Mouse (Mus musculus) MEL (cell line): ENCODE measurements around the gene Tax1bp3. TPM values are rescaled to one million over a fixed set of nuclear protein-coding genes. Genes with fewer than 3 reads are reported as not detected.

ENCODE experiments used
- DNase-seq: peaks from one replicate; pipeline ENCODE4 v3.0.0; 2011; ENCODE audit warnings: low read depth, low spot score
- H3K27ac ChIP-seq: 2 replicates; pipeline ENCODE4 v1.5.1; 2012; ENCODE audit warnings: low read depth, mild to moderate bottlenecking, control low read depth, low read length, moderate library complexity; ENCODE audit not compliant: control insufficient read depth
- H3K27me3 ChIP-seq, 2 experiments: fragments of 150-350 bp in 1 of 2; sonication (generic) in 1 of 2; 2 replicates each; pipeline ENCODE4 v1.6.1; 2012; ENCODE audit warnings: low read length in 2 of 2, mild to moderate bottlenecking in 2 of 2, improper control_type of control experiment in 1 of 2, moderate library complexity in 1 of 2; ENCODE audit not compliant: insufficient read depth in 2 of 2, control insufficient read depth in 1 of 2
- H3K36me3 ChIP-seq, 2 experiments: 2 replicates each; pipeline ENCODE4 v1.6.1; 2012 to 2014; ENCODE audit warnings: low read length in 2 of 2, improper control_type of control experiment in 1 of 2, inconsistent platforms in 1 of 2, mild to moderate bottlenecking in 1 of 2; ENCODE audit not compliant: insufficient read depth in 2 of 2, control insufficient read depth in 1 of 2
- H3K4me1 ChIP-seq, 2 experiments: fragments of 150-350 bp in 1 of 2; sonication (generic) in 1 of 2; 2 replicates each; pipeline ENCODE4 v1.6.1; 2012; ENCODE audit warnings: low read length in 2 of 2, improper control_type of control experiment in 1 of 2, mild to moderate bottlenecking in 1 of 2; ENCODE audit not compliant: insufficient read depth in 2 of 2, control insufficient read depth in 1 of 2
- H3K4me3 ChIP-seq, 2 experiments: fragments of 150-350 bp in 1 of 2; sonication (generic) in 1 of 2; 2 replicates each; pipeline ENCODE4 v1.5.1; 2012; ENCODE audit warnings: low read depth in 2 of 2, low read length in 2 of 2, mild to moderate bottlenecking in 2 of 2, moderate library complexity in 2 of 2, control low read depth in 1 of 2, improper control_type of control experiment in 1 of 2; ENCODE audit not compliant: control insufficient read depth in 1 of 2, insufficient read depth in 1 of 2
- H3K79me2 ChIP-seq: 2 replicates; pipeline ENCODE4 v1.6.1; 2012; ENCODE audit warnings: mild to moderate bottlenecking, low read length, moderate library complexity; ENCODE audit not compliant: control insufficient read depth, poor library complexity, insufficient read depth
- H3K9ac ChIP-seq: 2 replicates; pipeline ENCODE4 v1.6.1; 2012; ENCODE audit warnings: low read depth, mild to moderate bottlenecking, control low read depth, low read length, moderate library complexity; ENCODE audit not compliant: control insufficient read depth, poor library complexity, severe bottlenecking
- H3K9me3 ChIP-seq: fragments of 150-350 bp; sonication (generic); replicated peaks from 2 replicates; pipeline ENCODE4 v1.6.1; 2012; ENCODE audit warnings: mild to moderate bottlenecking, low read length, improper control_type of control experiment, moderate library complexity; ENCODE audit not compliant: insufficient read depth
- E2F4 ChIP-seq: IDR thresholded peaks from 2 replicates; pipeline ENCODE4 v1.6.1; 2011; ENCODE audit warnings: low read depth, low read length, improper control_type of control experiment, borderline replicate concordance
- GABPA ChIP-seq: IDR thresholded peaks from 2 replicates; pipeline ENCODE4 v1.6.1; 2012; ENCODE audit warnings: low read depth, mild to moderate bottlenecking, inconsistent platforms, low read length, improper control_type of control experiment, moderate library complexity
- GATA1 ChIP-seq: IDR thresholded peaks from 2 replicates; pipeline ENCODE4 v1.6.1; 2011; ENCODE audit warnings: low read depth, low read length, improper control_type of control experiment
- HCFC1 ChIP-seq: IDR thresholded peaks from 2 replicates; pipeline ENCODE4 v1.6.1; 2012; ENCODE audit warnings: low read depth, mild to moderate bottlenecking, inconsistent platforms, low read length, improper control_type of control experiment, moderate library complexity
- MAFK ChIP-seq: IDR thresholded peaks from 2 replicates; pipeline ENCODE4 v1.6.1; 2011; ENCODE audit warnings: low read depth, mild to moderate bottlenecking, low read length, improper control_type of control experiment, borderline replicate concordance
- MYB ChIP-seq: IDR thresholded peaks from 2 replicates; pipeline ENCODE4 v1.6.1; 2011; ENCODE audit warnings: mild to moderate bottlenecking, low read depth, low read length, improper control_type of control experiment
- NRF1 ChIP-seq: IDR thresholded peaks from 2 replicates; pipeline ENCODE4 v1.6.1; 2014; ENCODE audit warnings: low read depth, mild to moderate bottlenecking, inconsistent platforms, low read length, improper control_type of control experiment, moderate library complexity; ENCODE audit not compliant: poor library complexity, insufficient read depth, severe bottlenecking
- POLR2A ChIP-seq, 2 experiments: IDR thresholded peaks; 2 replicates each; pipeline ENCODE4 v1.6.1; 2011 to 2012; ENCODE audit warnings: low read length in 2 of 2, mild to moderate bottlenecking in 2 of 2, control low read depth in 1 of 2, improper control_type of control experiment in 1 of 2, low read depth in 1 of 2, moderate library complexity in 1 of 2; ENCODE audit not compliant: control insufficient read depth in 1 of 2, insufficient read depth in 1 of 2, poor library complexity in 1 of 2
- SIN3A ChIP-seq: IDR thresholded peaks from 2 replicates; pipeline ENCODE4 v1.6.1; 2012; ENCODE audit warnings: low read length, improper control_type of control experiment, inconsistent platforms
- SMC3 ChIP-seq: IDR thresholded peaks from 2 replicates; pipeline ENCODE4 v1.6.1; 2011; ENCODE audit warnings: low read depth, low read length, improper control_type of control experiment
- TAL1 ChIP-seq: IDR thresholded peaks from 2 replicates; pipeline ENCODE4 v1.6.1; 2012; ENCODE audit warnings: mild to moderate bottlenecking, inconsistent platforms, low read length, moderate library complexity, mixed read lengths
- TCF12 ChIP-seq: IDR thresholded peaks from 2 replicates; pipeline ENCODE4 v1.6.1; 2014; ENCODE audit warnings: low read depth, mild to moderate bottlenecking, inconsistent platforms, low read length, improper control_type of control experiment, moderate library complexity
- UBTF ChIP-seq: IDR thresholded peaks from 2 replicates; pipeline ENCODE4 v1.6.1; 2012; ENCODE audit warnings: low read depth, mild to moderate bottlenecking, inconsistent platforms, low read length, improper control_type of control experiment, moderate library complexity, borderline replicate concordance; ENCODE audit not compliant: insufficient read depth
- USF1 ChIP-seq: IDR thresholded peaks from 2 replicates; pipeline ENCODE4 v1.6.1; 2014; ENCODE audit warnings: low read depth, mild to moderate bottlenecking, inconsistent platforms, low read length, improper control_type of control experiment, moderate library complexity
- ZMIZ1 ChIP-seq: IDR thresholded peaks from 2 replicates; pipeline ENCODE4 v1.6.1; 2012; ENCODE audit warnings: low read depth, mild to moderate bottlenecking, inconsistent platforms, low read length, improper control_type of control experiment, moderate library complexity
- polyA plus RNA-seq, 2 experiments: library from polyadenylated mRNA; stranded (reverse) in 1 of 2; unstranded in 1 of 2; fragments of >175 nt in 1 of 2; fragments of >200 nt in 1 of 2; gene quantifications; 2 replicates each; pipeline versions ENCODE4 v1.2.1 to v1.2.4; 2012; ENCODE audit warnings: low replicate concordance in 2 of 2, low read depth in 1 of 2; ENCODE audit not compliant: insufficient read length in 2 of 2, insufficient read depth in 1 of 2, missing spikeins in 1 of 2
- total RNA-seq: library from RNA; depleted of rRNA; stranded (reverse); fragments of 300-350 nt; gene quantifications from 2 replicates; pipeline ENCODE4 v1.2.3, GENCODE M21; 2012

Gene Tax1bp3
- total and polyA plus RNA-seq, 3 experiments = 13.1 to 30.9 TPM; not detected in 1

GRCm38 (mm10) chr11:73146026-73146974 lies 30.6 kb upstream of the Tax1bp3 start:
- Histone ChIP-seq H3K9me3 (no peaks in the 10 kb centered on the region), H3K9ac (no peak overlapping the region), H3K79me2 (no peaks in the 10 kb centered on the region), H3K36me3 (no peaks in the 10 kb centered on the region), H3K4me1 (no peaks in the 10 kb centered on the region), H3K27ac (no peak overlapping the region), H3K4me3 (no peak overlapping the region), H3K27me3 (no peaks in the 10 kb centered on the region; a peak in 2 of 4 replicates)
- TF ChIP-seq TAL1 = no peak
- TF ChIP-seq E2F4 = no peak
- TF ChIP-seq SMC3 = no peak
- no peak for TF ChIP-seq HCFC1
- no peak for TF ChIP-seq NRF1
- no peak for TF ChIP-seq ZMIZ1
- TF ChIP-seq MYB = no peak
- no peak for DNase-seq

GRCm38 (mm10) chr11:73146975-73147365 lies 29.9 kb upstream of the Tax1bp3 start:
- no peak overlapping the region for H3K4me3 ChIP-seq
- no peaks in the 10 kb centered on the region for H3K4me1 ChIP-seq
- H3K9ac ChIP-seq = no peak overlapping the region
- H3K79me2 ChIP-seq = no peaks in the 10 kb centered on the region
- no peaks in the 10 kb centered on the region for H3K36me3 ChIP-seq
- H3K27ac ChIP-seq = no peak overlapping the region
- no peaks in the 10 kb centered on the region; a peak in 2 of 4 replicates for H3K27me3 ChIP-seq
- DNase-seq = no peak
- no peaks in the 10 kb centered on the region for H3K9me3 ChIP-seq
- TF ChIP-seq TCF12 = no peak
- TF ChIP-seq POLR2A (IDR thresholded peaks at IDR 0.05; ENCODE audit: control insufficient read depth in 1 of 2, insufficient read depth in 1 of 2, low read depth in 1 of 2, low read length in 2 of 2, poor library complexity in 1 of 2) = no peak
- TF ChIP-seq SIN3A = no peak
- TF ChIP-seq MAFK = no peak
- no peak for TF ChIP-seq UBTF
- no peak for TF ChIP-seq GATA1
- TF ChIP-seq HCFC1 = no peak
- TF ChIP-seq GABPA = no peak
- TF ChIP-seq USF1 = no peak
